Mouse (Mus musculus) ovary, adult 18-20 months (tissue): Measurements from ENCODE around the gene Pfkfb4.

ENCODE experiments used
- DNase-seq: peaks from one replicate; pipeline ENCODE4 v3.0.0; 2022; ENCODE audit warnings: low spot score, mixed read lengths

Gene Pfkfb4

DNA sequence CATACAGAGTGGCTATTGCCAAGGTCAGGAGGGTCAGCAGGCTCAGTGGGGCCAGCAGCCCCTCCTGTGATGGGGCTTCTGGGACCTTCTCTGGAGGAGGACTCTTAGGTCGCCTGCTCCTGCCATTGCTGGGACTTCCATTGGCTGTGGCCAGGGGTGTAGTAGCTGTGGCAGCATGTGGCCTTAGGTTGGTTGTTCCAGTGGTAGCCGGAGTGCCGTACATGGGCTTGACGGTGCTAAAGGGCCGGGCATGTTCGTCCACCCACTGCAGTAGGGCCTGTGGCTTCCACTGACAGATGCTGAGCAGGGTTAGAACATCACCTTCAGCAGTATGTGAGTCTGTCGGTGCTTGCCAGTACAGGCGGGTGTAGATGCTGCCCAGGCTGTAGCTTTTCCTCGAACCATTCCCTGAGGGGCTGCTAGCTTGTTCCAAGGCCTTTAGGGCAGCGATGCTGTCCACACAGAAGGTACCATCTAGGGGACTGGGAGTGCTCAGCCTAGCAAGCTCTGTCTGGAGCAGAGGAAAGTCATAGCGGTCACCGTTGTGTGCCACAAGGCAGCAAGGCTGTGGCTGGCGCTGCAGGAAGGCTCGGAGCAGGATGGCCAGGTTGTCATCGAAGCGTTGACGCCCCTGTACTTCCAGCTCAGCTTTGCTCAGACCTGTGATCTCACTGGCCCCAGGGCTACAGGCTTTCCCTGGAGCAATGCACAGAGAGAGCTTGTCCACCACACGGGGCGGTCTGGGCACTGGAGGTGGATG is 66.6 kb downstream of the Pfkfb4 start:
- DNase-seq = no peak

DNA sequence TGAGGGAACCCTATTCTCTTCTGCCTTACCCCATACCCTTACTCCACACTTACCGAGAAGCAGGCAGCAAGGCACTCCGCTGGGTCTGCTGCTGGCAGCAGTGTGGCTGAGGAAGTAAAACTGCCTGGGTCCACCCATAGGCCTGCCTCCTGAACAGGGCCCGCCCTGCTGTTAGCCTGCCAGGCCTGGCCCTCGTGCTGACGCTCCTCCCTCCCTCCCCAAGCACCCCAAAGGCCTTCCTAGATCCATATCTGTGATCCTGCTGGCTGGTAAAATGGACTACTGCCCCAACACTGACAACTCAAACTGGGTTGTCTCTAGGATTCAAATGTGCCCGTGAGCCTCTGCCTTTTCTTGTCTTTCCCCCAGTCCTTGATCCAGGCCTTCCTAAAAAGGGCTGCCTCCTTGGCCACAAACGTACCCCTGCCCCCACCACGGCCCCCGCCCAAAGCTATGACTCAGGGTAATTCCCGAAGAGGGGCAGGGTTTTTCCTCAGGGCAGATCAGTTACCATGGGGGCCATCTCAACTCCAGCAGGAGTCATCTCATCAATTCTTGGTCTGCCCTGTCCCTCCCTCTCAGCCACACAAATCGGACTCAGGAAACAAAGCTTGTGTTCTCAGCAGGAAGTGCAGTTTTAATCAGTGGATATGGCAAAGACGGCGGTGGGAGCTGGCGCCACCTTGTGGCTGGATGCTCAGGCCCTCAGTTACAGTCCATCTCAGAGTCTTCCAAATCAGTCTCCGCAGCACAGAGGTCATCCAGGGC is 67.7 kb downstream of the Pfkfb4 start, which contains the start of gene Trex1:
Trex1 (minus strand) TSS at position 599 of the 768 bp plus-strand sequence.
- DNase-seq = peak; percentile 90

GRCm38 (mm10) chr9:109060184-109060897 is 68.8 kb downstream of the Pfkfb4 start:
- no peak for DNase-seq

- DNase-seq = no peak
These were observed 69.3 kb downstream of the Pfkfb4 start for GRCm38 (mm10) chr9:109060898-109061295.

DNA sequence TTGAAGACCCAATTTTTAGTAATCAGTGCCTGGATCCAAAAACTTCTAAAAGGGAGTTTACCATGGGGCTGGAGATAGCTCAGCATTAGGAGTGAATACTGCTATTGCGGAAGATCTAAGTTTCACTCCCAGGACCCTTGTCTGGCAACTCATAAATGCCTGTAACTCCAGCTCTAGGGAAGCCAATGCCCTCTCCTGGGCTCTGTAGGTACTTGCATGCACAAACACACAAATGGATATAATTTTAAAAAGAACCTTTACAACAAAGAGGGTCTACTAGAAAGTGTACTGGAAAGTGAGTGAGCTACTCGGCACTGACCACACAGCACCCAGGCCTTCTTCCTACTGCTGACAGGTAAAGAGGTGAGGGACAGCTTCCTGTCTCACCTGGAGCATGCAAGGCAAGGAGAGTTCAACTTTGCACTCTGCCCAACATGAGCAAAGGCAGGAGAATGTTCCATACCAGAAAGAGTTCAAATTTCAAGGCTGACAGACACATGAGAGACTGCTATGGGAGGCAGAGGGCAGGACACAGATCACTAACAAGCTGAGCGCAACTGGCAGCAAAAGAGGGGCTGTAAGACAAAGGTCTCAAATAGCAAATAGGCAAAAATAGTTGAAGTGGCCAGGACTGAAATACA is 76.6 kb downstream of the Pfkfb4 start:
- no peak for DNase-seq

- peak; percentile 82 for DNase-seq
These were observed 82.3 kb downstream of the Pfkfb4 start, which contains the start of gene Atrip for GRCm38 (mm10) chr9:109073661-109074573. Gene Atrip (minus strand): TSS chr9:109074124.

GRCm38 (mm10) chr9:109080516-109080915 is 88.9 kb downstream of the Pfkfb4 start:
- DNase-seq = no peak

GRCm38 (mm10) chr9:109081749-109082123 is 90.2 kb downstream of the Pfkfb4 start:
- no peak for DNase-seq
